Mouse (Mus musculus) lung, embryonic 15.5 days (tissue): ENCODE results near the gene Atf7. TPM values are rescaled to one million over a fixed set of nuclear protein-coding genes. Genes with fewer than 3 reads are reported as not detected.
A peak's percentile ranks its signal among the peaks of the same experiment; 100 is the strongest.

ENCODE experiments used
- ATAC-seq: fragments of 200-750 bp; cut with Nextera tagmentation; 2 replicates; pipeline ENCODE4 v1.8.0; 2017; ENCODE audit warnings: moderate number of reproducible peaks, borderline replicate concordance; ENCODE audit not compliant: low FRiP score, low TSS enrichment; ENCODE audit errors: extremely low read depth
- H3K27ac ChIP-seq: fragments of 300-500 bp; sonication (generic); 2 replicates; pipeline ENCODE4 v1.5.1; 2015; ENCODE audit warnings: moderate library complexity, mild to moderate bottlenecking, inconsistent platforms
- H3K27me3 ChIP-seq: fragments of 300-500 bp; sonication (generic); 2 replicates; pipeline ENCODE4 v1.6.1; 2015; ENCODE audit warnings: inconsistent platforms
- H3K36me3 ChIP-seq: fragments of 300-500 bp; sonication (generic); 2 replicates; pipeline ENCODE4 v1.6.1; 2015; ENCODE audit warnings: inconsistent platforms
- H3K4me1 ChIP-seq: fragments of 300-500 bp; sonication (generic); 2 replicates; pipeline ENCODE4 v1.6.1; 2015; ENCODE audit warnings: inconsistent platforms
- H3K4me2 ChIP-seq: fragments of 300-500 bp; sonication (generic); 2 replicates; pipeline ENCODE4 v1.6.1; 2015; ENCODE audit warnings: inconsistent platforms, mild to moderate bottlenecking, moderate library complexity
- H3K4me3 ChIP-seq: fragments of 300-500 bp; sonication (generic); 2 replicates; pipeline ENCODE4 v1.5.1; 2015; ENCODE audit warnings: mild to moderate bottlenecking, inconsistent platforms
- H3K9ac ChIP-seq: fragments of 300-500 bp; sonication (generic); 2 replicates; pipeline ENCODE4 v1.6.1; 2015; ENCODE audit warnings: inconsistent platforms
- H3K9me3 ChIP-seq: fragments of 300-500 bp; sonication (generic); 2 replicates; pipeline ENCODE4 v1.6.1; 2016; ENCODE audit warnings: inconsistent platforms
- WGBS: fragments of 180-500 bp; shearing (Covaris S2); methylation state at CpG from one replicate; pipeline ENCODE4 v1.1.7; 2015; 5-methylcytosine and 5-hydroxymethylcytosine counted together
- polyA plus RNA-seq: library from polyadenylated mRNA; unstranded; fragments of >200 nt; fragmentation: Nextera tagmentation; extraction: Ambion mirVana; gene quantifications from 2 replicates; pipeline ENCODE4 v1.2.1, GENCODE M21; 2015

Gene Atf7
- polyA plus RNA-seq, 1 experiment from 2014 or later = 47.0 TPM

DNA sequence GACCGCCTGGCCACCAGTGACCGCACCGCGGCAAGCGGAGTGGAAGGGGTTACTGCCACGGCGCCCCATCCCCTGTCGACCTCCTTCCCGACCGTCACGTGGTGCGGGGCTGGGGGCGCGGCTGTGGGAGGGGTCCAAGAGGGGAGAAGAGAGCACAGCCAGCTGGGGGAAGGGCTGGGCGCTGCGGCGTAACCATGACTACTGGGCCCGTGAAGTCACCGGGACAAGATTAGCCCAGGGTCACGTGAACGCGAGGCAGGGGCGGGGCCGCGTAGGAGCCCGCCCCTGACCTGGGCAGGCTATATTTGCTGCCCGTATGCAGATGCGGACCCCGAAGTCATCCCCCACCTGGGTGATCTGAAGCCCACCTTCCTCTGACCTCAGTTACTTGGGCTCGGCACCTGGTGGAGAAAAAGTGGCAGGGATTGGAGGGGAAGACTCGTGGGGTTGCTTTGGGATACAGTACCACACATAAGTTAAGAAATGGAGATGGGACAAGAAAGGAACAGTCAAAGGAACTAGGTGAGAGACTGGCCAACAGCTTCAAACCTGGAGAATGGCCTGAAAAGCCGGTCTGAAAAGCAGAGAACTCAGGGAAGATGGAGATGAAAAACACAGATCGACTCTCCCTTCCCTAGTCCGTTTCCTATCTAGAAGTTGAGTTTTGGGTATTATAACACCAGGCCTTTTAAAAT, 114.5 kb downstream of the Atf7 start:
- H3K4me1 ChIP-seq = peaks cover 28% of the 10 kb centered on the region
- 4% methylated on average over 34 of the region's 34 CpGs for WGBS
- no peaks in the 10 kb centered on the region for H3K27me3 ChIP-seq
- H3K9me3 ChIP-seq = no peaks in the 10 kb centered on the region
- peak overlapping the region; percentile 50 for H3K9ac ChIP-seq
- peak; percentile 96 for ATAC-seq
- no peaks in the 10 kb centered on the region for H3K36me3 ChIP-seq
- H3K4me3 ChIP-seq = peak overlapping the region; percentile 62
- peak overlapping the region; percentile 94 for H3K4me2 ChIP-seq
- H3K27ac ChIP-seq = peak overlapping the region; percentile 68

DNA sequence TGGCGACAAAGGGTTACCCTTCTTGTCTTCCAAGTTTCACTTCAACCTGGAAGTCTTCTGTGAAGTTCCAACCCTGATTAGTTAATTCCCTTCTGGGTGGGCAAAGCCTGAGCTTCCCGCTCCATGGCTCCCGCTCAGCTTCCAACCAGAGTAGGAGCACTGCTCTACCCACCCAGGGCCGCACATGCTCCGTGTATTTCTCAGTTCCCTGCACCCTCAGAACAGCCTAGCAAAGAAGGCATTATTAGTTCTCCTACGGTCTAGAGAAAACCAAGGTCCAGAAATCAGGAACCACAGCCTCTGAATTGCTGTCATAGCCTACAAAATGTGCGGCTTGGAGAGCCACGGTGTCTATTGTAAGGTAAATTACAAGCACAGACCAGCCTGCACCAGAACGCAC, 115.2 kb downstream of the Atf7 start:
- WGBS = 4% methylated on average over 9 of the region's 9 CpGs
- peak; percentile 26; the same call in 1 of the 2 replicates for ATAC-seq
- no peaks in the 10 kb centered on the region for H3K9me3 ChIP-seq
- H3K27ac ChIP-seq = peak overlapping the region; percentile 68
- H3K4me1 ChIP-seq = peaks cover 29% of the 10 kb centered on the region
- peak overlapping the region; percentile 94 for H3K4me2 ChIP-seq
- H3K9ac ChIP-seq = peak overlapping the region; percentile 50
- no peaks in the 10 kb centered on the region for H3K27me3 ChIP-seq
- H3K4me3 ChIP-seq = peak overlapping the region; percentile 62
- H3K36me3 ChIP-seq = peaks cover under 1% of the 10 kb centered on the region; the same call in 1 of the 2 replicates

DNA sequence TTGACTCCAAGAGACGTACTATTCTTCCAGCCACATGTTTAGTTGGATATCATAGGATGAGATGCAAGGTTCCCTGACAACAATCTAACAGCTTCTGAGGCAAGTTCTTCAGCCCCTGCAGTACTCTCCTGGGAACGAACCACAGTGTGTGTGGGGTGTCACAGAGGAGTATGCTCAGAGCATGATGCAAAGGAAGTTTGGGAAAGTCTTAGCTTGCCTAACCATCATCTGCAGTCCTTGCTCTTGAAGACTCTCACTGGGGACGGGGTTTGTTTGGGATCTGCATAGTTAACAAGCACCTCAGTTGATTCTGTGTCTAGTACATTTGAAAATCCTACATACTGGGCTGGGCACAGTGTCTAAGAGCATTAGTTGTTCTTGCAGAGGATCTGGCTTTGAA, 116.9 kb downstream of the Atf7 start:
- Histone ChIP-seq H3K27ac (no peak overlapping the region), H3K9ac (no peak overlapping the region), H3K4me3 (no peak overlapping the region), H3K4me1 (peaks cover 32% of the 10 kb centered on the region), H3K27me3 (no peaks in the 10 kb centered on the region), H3K4me2 (no peak overlapping the region), H3K36me3 (peaks cover 17% of the 10 kb centered on the region), H3K9me3 (no peaks in the 10 kb centered on the region)
- 80% methylated on average over 3 of the region's 3 CpGs for WGBS
- ATAC-seq = no peak

- no peak for ATAC-seq
- Histone ChIP-seq H3K4me1 (peaks cover 32% of the 10 kb centered on the region), H3K9me3 (no peaks in the 10 kb centered on the region), H3K4me3 (no peak overlapping the region), H3K4me2 (no peak overlapping the region), H3K27me3 (no peaks in the 10 kb centered on the region), H3K36me3 (peaks cover 24% of the 10 kb centered on the region), H3K9ac (no peak overlapping the region), H3K27ac (no peak overlapping the region)
These were observed 117.7 kb downstream of the Atf7 start for GRCm38 (mm10) chr15:102507561-102507960.

DNA sequence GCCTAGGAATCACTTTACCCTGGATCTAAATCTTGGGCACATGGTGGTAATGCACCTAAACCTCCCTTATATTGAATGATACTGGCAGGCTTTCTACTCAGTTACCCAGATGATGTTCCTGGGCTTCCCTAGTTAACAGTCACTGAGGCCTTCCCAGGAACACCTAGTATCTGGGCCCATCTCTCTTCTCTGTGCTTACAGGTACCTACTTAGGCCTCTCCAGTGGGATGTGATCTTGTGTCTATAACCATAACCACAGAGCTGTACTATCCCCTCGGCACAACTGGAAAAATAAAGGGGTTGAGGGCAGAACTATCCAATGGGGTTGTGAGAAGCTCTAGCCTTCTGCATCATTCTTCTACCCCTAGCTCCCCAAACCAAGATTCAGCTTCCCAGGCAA, 118.4 kb downstream of the Atf7 start:
- WGBS = 88% methylated on average over 1 of the region's 1 CpGs
- Histone ChIP-seq H3K4me1 (peaks cover 26% of the 10 kb centered on the region), H3K27me3 (no peaks in the 10 kb centered on the region), H3K9ac (no peak overlapping the region), H3K4me3 (no peak overlapping the region), H3K27ac (no peak overlapping the region), H3K4me2 (no peak overlapping the region), H3K9me3 (no peaks in the 10 kb centered on the region), H3K36me3 (peaks cover 31% of the 10 kb centered on the region)
- ATAC-seq = no peak

- no peak for ATAC-seq
- H3K27me3 ChIP-seq = no peaks in the 10 kb centered on the region
These were observed 118.8 kb downstream of the Atf7 start for GRCm38 (mm10) chr15:102506464-102506830.

DNA sequence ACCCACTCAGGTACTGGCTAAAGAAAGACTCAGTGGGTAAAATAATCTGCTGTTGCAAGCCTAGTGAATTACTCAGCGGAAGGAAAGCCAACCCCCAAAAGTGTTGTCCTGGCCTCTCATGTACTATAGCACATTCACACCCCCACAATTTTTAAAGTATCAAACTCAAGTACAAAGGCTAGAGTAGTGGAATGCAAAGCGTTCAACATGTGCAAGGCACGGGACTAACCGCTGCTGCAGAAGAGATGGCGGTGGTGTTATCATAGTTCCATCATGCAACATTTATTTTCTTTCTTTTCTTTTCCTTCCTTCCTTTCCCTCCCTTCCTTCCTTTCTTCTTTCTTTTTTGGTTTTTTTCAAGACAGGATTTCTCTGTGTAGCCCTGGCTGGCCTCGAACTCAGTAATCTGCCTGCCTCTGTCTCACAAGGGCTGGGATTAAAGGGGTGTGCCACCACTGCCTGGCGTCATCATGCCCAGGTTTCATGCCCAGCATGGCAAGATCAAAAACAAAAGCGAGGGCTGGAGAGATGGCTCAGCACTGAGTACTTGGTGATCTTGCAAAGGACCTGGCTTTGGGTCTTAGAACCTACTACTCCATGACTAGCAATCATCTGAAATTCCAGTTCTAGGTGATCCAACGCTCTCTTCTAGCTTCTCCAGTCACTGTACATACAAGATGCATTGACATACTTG, 119.3 kb downstream of the Atf7 start:
- H3K9ac ChIP-seq = no peak overlapping the region
- H3K4me2 ChIP-seq = no peak overlapping the region
- no peaks in the 10 kb centered on the region for H3K9me3 ChIP-seq
- H3K4me3 ChIP-seq = no peak overlapping the region
- 0 out of 2 replicates have a peak overlapping the region, but pooled peaks have one; percentile 2 for H3K27ac ChIP-seq
- H3K36me3 ChIP-seq = peaks cover 41% of the 10 kb centered on the region
- no peaks in the 10 kb centered on the region for H3K27me3 ChIP-seq
- peaks cover 17% of the 10 kb centered on the region for H3K4me1 ChIP-seq
- ATAC-seq = no peak
- WGBS = 61% methylated on average over 9 of the region's 9 CpGs

More at GRCm38 (mm10) chr15:102506464-102506830, 118.8 kb downstream of the Atf7 start:
- 11% methylated on average over 2 of the region's 2 CpGs for WGBS
- no peak overlapping the region for H3K4me3 ChIP-seq
- H3K9ac ChIP-seq = no peak overlapping the region
- no peaks in the 10 kb centered on the region for H3K9me3 ChIP-seq
- H3K4me2 ChIP-seq = no peak overlapping the region
- peaks cover 23% of the 10 kb centered on the region for H3K4me1 ChIP-seq
- H3K27ac ChIP-seq = 0 out of 2 replicates have a peak overlapping the region, but pooled peaks have one; percentile 2
- peaks cover 36% of the 10 kb centered on the region for H3K36me3 ChIP-seq

- Histone ChIP-seq H3K9ac (no peak overlapping the region), H3K4me3 (no peak overlapping the region), H3K4me2 (no peak overlapping the region), H3K36me3 (peaks cover 48% of the 10 kb centered on the region), H3K27ac (no peak overlapping the region), H3K4me1 (peaks cover 14% of the 10 kb centered on the region; the same call in 1 of the 2 replicates), H3K27me3 (no peaks in the 10 kb centered on the region), H3K9me3 (no peaks in the 10 kb centered on the region)
- WGBS = 60% methylated on average over 12 of the region's 12 CpGs
- ATAC-seq = no peak
These were observed 120.0 kb downstream of the Atf7 start for GRCm38 (mm10) chr15:102505073-102505769.

DNA sequence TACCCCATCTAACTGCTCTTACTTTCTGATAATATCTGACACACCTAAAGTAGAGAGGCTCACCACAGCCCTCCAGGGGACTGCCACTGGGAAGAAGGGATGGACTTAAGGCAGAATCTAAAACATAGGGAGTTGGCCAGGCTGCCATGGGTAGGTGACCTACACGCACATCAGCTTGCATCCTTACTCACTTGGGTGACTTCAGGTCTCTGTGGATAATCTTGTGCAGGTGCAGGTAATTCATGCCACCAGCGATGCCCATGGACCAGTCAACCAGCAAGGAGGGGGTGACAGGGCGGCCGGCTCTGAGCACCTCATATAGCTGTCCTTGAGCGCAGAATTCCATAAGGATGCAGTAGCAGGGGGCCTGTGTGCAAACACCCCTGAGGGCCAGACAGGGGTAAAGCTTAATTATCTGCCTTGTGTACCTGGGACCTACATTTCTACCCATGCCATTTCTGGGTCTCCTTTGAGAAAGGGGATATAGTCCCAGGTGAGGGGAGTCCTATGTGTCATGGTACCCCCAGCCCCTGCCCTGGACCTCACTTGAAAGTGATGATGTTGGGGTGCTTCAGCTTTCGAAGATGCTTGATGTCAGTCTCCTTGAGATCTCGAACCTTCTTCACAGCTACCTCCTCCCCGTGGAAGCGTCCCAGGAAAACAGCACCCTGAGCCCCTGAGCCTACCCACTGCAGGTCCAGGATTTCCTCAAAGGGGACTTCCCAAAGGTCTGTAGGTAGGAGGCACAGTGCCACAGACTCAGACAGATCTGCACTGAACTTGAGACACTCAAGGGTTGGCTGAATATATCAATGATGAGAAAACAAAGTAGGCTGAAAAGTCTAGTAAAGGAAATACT, 121.1 kb downstream of the Atf7 start:
- H3K27ac ChIP-seq = no peak overlapping the region
- no peak overlapping the region for H3K4me2 ChIP-seq
- WGBS = 86% methylated on average over 9 of the region's 9 CpGs
- no peak overlapping the region for H3K4me3 ChIP-seq
- no peaks in the 10 kb centered on the region for H3K27me3 ChIP-seq
- no peak for ATAC-seq
- no peaks in the 10 kb centered on the region for H3K9me3 ChIP-seq
- H3K36me3 ChIP-seq = peaks cover 59% of the 10 kb centered on the region
- H3K9ac ChIP-seq = no peak overlapping the region
- peaks cover 10% of the 10 kb centered on the region; the same call in 1 of the 2 replicates for H3K4me1 ChIP-seq

DNA sequence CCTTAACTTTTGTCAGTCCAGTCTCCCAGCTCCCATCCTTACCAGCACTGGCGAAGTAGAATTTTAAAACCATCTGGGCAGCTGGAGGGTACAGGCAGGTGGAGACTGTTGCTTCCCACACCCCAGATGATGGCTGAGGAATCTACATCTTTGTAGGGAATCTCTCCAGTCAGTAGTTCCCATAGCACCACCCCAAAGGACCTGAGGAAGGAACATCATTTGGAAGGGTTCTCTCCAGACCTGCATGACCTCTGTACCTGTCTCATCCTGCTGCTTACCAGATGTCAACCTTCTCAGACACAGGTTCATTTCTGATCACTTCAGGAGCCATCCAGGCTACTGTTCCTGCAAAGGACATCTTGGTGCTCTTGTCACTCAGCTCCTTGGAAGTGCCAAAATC, 121.8 kb downstream of the Atf7 start, which contains the start of gene Gm10337:
Gene Gm10337, plus strand, starts transcription at position 276 of the 400 bp plus-strand sequence.
- Histone ChIP-seq H3K4me3 (no peak within 1 kb of the TSS), H3K4me1 (peaks cover 10% of the 10 kb centered on the region; the same call in 1 of the 2 replicates), H3K9me3 (no peaks in the 10 kb centered on the region), H3K4me2 (no peak within 1 kb of the TSS), H3K27ac (no peak within 1 kb of the TSS), H3K9ac (no peak within 1 kb of the TSS), H3K27me3 (no peaks in the 10 kb centered on the region), H3K36me3 (peaks cover 64% of the 10 kb centered on the region)
- WGBS = 84% methylated on average over 1 of the region's 1 CpGs
- no peak for ATAC-seq

GRCm38 (mm10) chr15:102502254-102502840, 122.9 kb downstream of the Atf7 start:
- Histone ChIP-seq H3K27me3 (no peaks in the 10 kb centered on the region), H3K9me3 (no peaks in the 10 kb centered on the region), H3K27ac (no peak overlapping the region), H3K4me2 (no peak overlapping the region), H3K4me1 (peaks cover 10% of the 10 kb centered on the region; the same call in 1 of the 2 replicates), H3K9ac (no peak overlapping the region), H3K4me3 (no peak overlapping the region), H3K36me3 (peaks cover 75% of the 10 kb centered on the region)
- ATAC-seq = no peak
- 70% methylated on average over 9 of the region's 9 CpGs for WGBS
